Mouse (Mus musculus) heart, embryonic 16.5 days (tissue): ENCODE results near the gene Colq. TPM values are rescaled to one million over a fixed set of nuclear protein-coding genes. Genes with fewer than 3 reads are reported as not detected.

Experiments used
- polyA plus RNA-seq: library from polyadenylated mRNA; unstranded; fragments of >200 nt; fragmentation: Nextera tagmentation; extraction: Ambion mirVana; gene quantifications from 2 replicates; pipeline ENCODE4 v1.2.1, GENCODE M21; 2015

Gene Colq
- polyA plus RNA-seq, 1 experiment from 2014 or later, result 18.8 TPM

Other genes with a start within 250 kb of the Colq start
- gene Sh3bp5, start 155.3 kb downstream of the Colq start, polyA plus RNA-seq, result 25.8 and 26.4 TPM in 2 replicates
- gene Eaf1, start 96.9 kb downstream of the Colq start, polyA plus RNA-seq, result 13.0 and 14.7 TPM in 2 replicates
- 41.1 and 47.3 TPM in 2 replicates for gene Mettl6, start 96.3 kb downstream of the Colq start, polyA plus RNA-seq
- 0.87 and 4.3 TPM in 2 replicates for gene Gm49387, start 49.5 kb upstream of the Colq start, polyA plus RNA-seq
- gene Btd, start 49.7 kb upstream of the Colq start, polyA plus RNA-seq, result 23.4 and 24.2 TPM in 2 replicates
- gene Hacl1, start 49.9 kb upstream of the Colq start, polyA plus RNA-seq, result 9.8 and 14.3 TPM in 2 replicates
- 5.3 TPM in 2 replicates for gene Ankrd28, start 239.3 kb upstream of the Colq start, polyA plus RNA-seq